Mouse (Mus musculus): ENCODE measurements at regions not wholly inside any gene's neighbourhood (a gene's known extent, or its start where the extent isn't known, plus 50 kb on each side); places are given as distances from the start of the nearest gene placed in this dataset.

GRCm38 (mm10) chr10:110642065-110642690 is 103.1 kb upstream of the E2f7 start (continued):
- no peak for TF ChIP-seq CHD1 (IDR thresholded peaks at IDR 0.05; ENCODE audit: low read depth, low read length)

- no peaks in the 10 kb centered on the region for H3K27me3 ChIP-seq (ENCODE audit: control insufficient read depth in 1 of 2, insufficient read depth in 2 of 2, low read length in 2 of 2)
- H3K9ac ChIP-seq (ENCODE audit: control insufficient read depth, low read depth, low read length, poor library complexity, severe bottlenecking): no peak overlapping the region
- no peak for TF ChIP-seq POLR2A (IDR thresholded peaks at IDR 0.05; ENCODE audit: control insufficient read depth in 1 of 2, insufficient read depth in 1 of 2, low read depth in 1 of 2, low read length in 2 of 2, poor library complexity in 1 of 2)
- no peaks in the 10 kb centered on the region for H3K4me1 ChIP-seq (ENCODE audit: control insufficient read depth in 1 of 2, insufficient read depth in 2 of 2, low read length in 2 of 2)
- H3K36me3 ChIP-seq (ENCODE audit: control insufficient read depth in 1 of 2, insufficient read depth in 2 of 2, low read length in 2 of 2): no peaks in the 10 kb centered on the region
- DNase-seq (ENCODE audit: low read depth, low spot score): no peak
- H3K27ac ChIP-seq (ENCODE audit: control insufficient read depth, low read depth, low read length): no peak overlapping the region
- no peaks in the 10 kb centered on the region for H3K79me2 ChIP-seq (ENCODE audit: control insufficient read depth, insufficient read depth, low read length, poor library complexity)
- H3K4me3 ChIP-seq (ENCODE audit: control insufficient read depth in 1 of 2, insufficient read depth in 1 of 2, low read depth in 2 of 2, low read length in 2 of 2): no peak overlapping the region
- H3K9me3 ChIP-seq (replicated peaks; ENCODE audit: insufficient read depth, low read length): no peaks in the 10 kb centered on the region
These were observed 97.6 kb upstream of the E2f7 start for GRCm38 (mm10) chr10:110647603-110648002.

GRCm38 (mm10) chr10:110650107-110650506 is 95.1 kb upstream of the E2f7 start:
- no peaks in the 10 kb centered on the region for H3K27me3 ChIP-seq (ENCODE audit: control insufficient read depth in 1 of 2, insufficient read depth in 2 of 2, low read length in 2 of 2)
- H3K27ac ChIP-seq (ENCODE audit: control insufficient read depth, low read depth, low read length): no peak overlapping the region
- no peaks in the 10 kb centered on the region for H3K9me3 ChIP-seq (replicated peaks; ENCODE audit: insufficient read depth, low read length)
- no peaks in the 10 kb centered on the region for H3K36me3 ChIP-seq (ENCODE audit: control insufficient read depth in 1 of 2, insufficient read depth in 2 of 2, low read length in 2 of 2)
- no peaks in the 10 kb centered on the region for H3K79me2 ChIP-seq (ENCODE audit: control insufficient read depth, insufficient read depth, low read length, poor library complexity)
- DNase-seq (ENCODE audit: low read depth, low spot score): no peak
- H3K4me1 ChIP-seq (ENCODE audit: control insufficient read depth in 1 of 2, insufficient read depth in 2 of 2, low read length in 2 of 2): no peaks in the 10 kb centered on the region
- no peak overlapping the region for H3K4me3 ChIP-seq (ENCODE audit: control insufficient read depth in 1 of 2, insufficient read depth in 1 of 2, low read depth in 2 of 2, low read length in 2 of 2)
- H3K9ac ChIP-seq (ENCODE audit: control insufficient read depth, low read depth, low read length, poor library complexity, severe bottlenecking): no peak overlapping the region
- TF ChIP-seq ZNF384 (IDR thresholded peaks at IDR 0.05; ENCODE audit: low read depth, low read length) (no peak), CTCF (IDR thresholded peaks at IDR 0.05 in 2 of 3, conservative IDR thresholded peaks at IDR 0.05 in 1 of 3; ENCODE audit: control insufficient read depth in 1 of 3, insufficient read depth in 1 of 3, low read depth in 2 of 3, low read length in 3 of 3, poor library complexity in 1 of 3, severe bottlenecking in 1 of 3) (no peak), SIN3A (IDR thresholded peaks at IDR 0.05; ENCODE audit: low read length) (no peak), ELF1 (IDR thresholded peaks at IDR 0.05; ENCODE audit: low read depth, low read length) (no peak), MXI1 (IDR thresholded peaks at IDR 0.05; ENCODE audit: low read depth, low read length) (no peak), MEF2A (IDR thresholded peaks at IDR 0.05; ENCODE audit: extremely low read depth, insufficient replicate concordance, low read depth, low read length, poor library complexity, severe bottlenecking) (no peak), RCOR1 (IDR thresholded peaks at IDR 0.05; ENCODE audit: low read depth, low read length) (no peak), RAD21 (IDR thresholded peaks at IDR 0.05; ENCODE audit: low read depth, low read length) (no peak), MAFK (IDR thresholded peaks at IDR 0.05; ENCODE audit: borderline replicate concordance, low read depth, low read length) (no peak), MYB (IDR thresholded peaks at IDR 0.05; ENCODE audit: low read depth, low read length) (no peak), UBTF (IDR thresholded peaks at IDR 0.05; ENCODE audit: borderline replicate concordance, insufficient read depth, low read depth, low read length) (no peak), GABPA (IDR thresholded peaks at IDR 0.05; ENCODE audit: low read depth, low read length) (no peak), BHLHE40 (IDR thresholded peaks at IDR 0.05; ENCODE audit: borderline replicate concordance, low read depth, low read length) (no peak)
